Mouse (Mus musculus) CH12.LX (cell line): ENCODE measurements around the gene Bcl2l11. TPM values are rescaled to one million over a fixed set of nuclear protein-coding genes. Genes with fewer than 3 reads are reported as not detected.

ENCODE experiments used
- DNase-seq: peaks from one replicate; pipeline ENCODE4 v3.0.0-alpha.2; 2013; ENCODE audit errors: extremely low read depth
- H3K27ac ChIP-seq: 2 replicates; pipeline ENCODE4 v1.5.1; 2012; ENCODE audit warnings: low read depth, mild to moderate bottlenecking, control low read depth, moderate library complexity; ENCODE audit not compliant: insufficient read depth
- H3K27me3 ChIP-seq: replicated peaks from 2 replicates; pipeline ENCODE3; 2012; ENCODE audit warnings: inconsistent platforms
- H3K36me3 ChIP-seq, 2 experiments: replicated peaks in 1 of 2; 2 replicates each; pipeline versions ENCODE3 to v1.6.1; 2012; ENCODE audit warnings: inconsistent platforms in 1 of 2, low read length in 1 of 2, mild to moderate bottlenecking in 1 of 2, mixed read lengths in 1 of 2, moderate library complexity in 1 of 2; ENCODE audit not compliant: control insufficient read depth in 1 of 2, insufficient read depth in 1 of 2
- H3K4me1 ChIP-seq, 2 experiments: 2 replicates each; pipeline ENCODE4 v1.6.1; 2012; ENCODE audit warnings: inconsistent platforms in 1 of 2, moderate library complexity in 1 of 2; ENCODE audit not compliant: insufficient read depth in 2 of 2, control insufficient read depth in 1 of 2
- H3K4me2 ChIP-seq: 2 replicates; pipeline ENCODE4 v1.6.1; 2012; ENCODE audit warnings: low read depth, mild to moderate bottlenecking, control low read depth; ENCODE audit not compliant: poor library complexity, insufficient read depth, severe bottlenecking
- H3K4me3 ChIP-seq, 3 experiments: fragments of 150-350 bp in 1 of 3; sonication (generic) in 1 of 3; replicated peaks in 1 of 3; 2 replicates each; pipeline versions ENCODE3 to v1.5.1; 2011 to 2012; ENCODE audit warnings: low read depth in 2 of 3, low read length in 2 of 3, mild to moderate bottlenecking in 2 of 3, moderate library complexity in 2 of 3, control low read depth in 1 of 3, improper control_type of control experiment in 1 of 3, inconsistent platforms in 1 of 3, mixed read lengths in 1 of 3; ENCODE audit not compliant: poor library complexity in 1 of 3
- H3K79me2 ChIP-seq: replicated peaks from 2 replicates; pipeline ENCODE4 v1.6.1; 2012; ENCODE audit warnings: mild to moderate bottlenecking, moderate library complexity; ENCODE audit not compliant: control insufficient read depth, poor library complexity, insufficient read depth, severe bottlenecking; ENCODE audit errors: extremely low read depth
- H3K9ac ChIP-seq: 2 replicates; pipeline ENCODE4 v1.6.1; 2012; ENCODE audit warnings: low read depth, mild to moderate bottlenecking, control low read depth, moderate library complexity; ENCODE audit not compliant: insufficient read depth
- H3K9me3 ChIP-seq: replicated peaks from 2 replicates; pipeline ENCODE3; 2012; ENCODE audit warnings: low read length, inconsistent platforms, mixed read lengths
- BHLHE40 ChIP-seq: IDR thresholded peaks from 2 replicates; pipeline ENCODE4 v1.6.1; 2011; ENCODE audit warnings: mild to moderate bottlenecking, low read depth, low read length, improper control_type of control experiment
- CHD2 ChIP-seq: IDR thresholded peaks from 2 replicates; pipeline ENCODE4 v1.6.1; 2011; ENCODE audit warnings: low read length, improper control_type of control experiment
- ELF1 ChIP-seq: IDR thresholded peaks from 2 replicates; pipeline ENCODE4 v1.6.1; 2014; ENCODE audit warnings: low read depth, mild to moderate bottlenecking, inconsistent platforms, low read length, improper control_type of control experiment
- EP300 ChIP-seq: IDR thresholded peaks from 2 replicates; pipeline ENCODE4 v1.6.1; 2011; ENCODE audit warnings: low read length, improper control_type of control experiment
- GABPA ChIP-seq: IDR thresholded peaks from 2 replicates; pipeline ENCODE4 v1.6.1; 2012; ENCODE audit warnings: low read depth, low read length, improper control_type of control experiment, inconsistent platforms; ENCODE audit not compliant: insufficient replicate concordance
- IRF4 ChIP-seq: IDR thresholded peaks from 2 replicates; pipeline ENCODE4 v1.6.1; 2014; ENCODE audit warnings: low read depth, mild to moderate bottlenecking, inconsistent platforms, low read length, improper control_type of control experiment
- JUND ChIP-seq: conservative IDR thresholded peaks from 2 replicates; pipeline ENCODE4 v1.6.1; 2011; ENCODE audit warnings: low read depth, low read length, improper control_type of control experiment
- MAFK ChIP-seq: IDR thresholded peaks from 2 replicates; pipeline ENCODE4 v1.6.1; 2011; ENCODE audit warnings: low read length, improper control_type of control experiment; ENCODE audit not compliant: insufficient replicate concordance
- MAX ChIP-seq: IDR thresholded peaks from 2 replicates; pipeline ENCODE4 v1.6.1; 2011; ENCODE audit warnings: low read length, improper control_type of control experiment
- MYC ChIP-seq: IDR thresholded peaks from 2 replicates; pipeline ENCODE4 v1.6.1; 2011; ENCODE audit warnings: low read depth, mild to moderate bottlenecking, improper control_type of control experiment, low read length
- NRF1 ChIP-seq: IDR thresholded peaks from 2 replicates; pipeline ENCODE4 v1.6.1; 2014; ENCODE audit warnings: low read depth, mild to moderate bottlenecking, inconsistent platforms, low read length, improper control_type of control experiment, moderate library complexity
- RCOR1 ChIP-seq: conservative IDR thresholded peaks from 2 replicates; pipeline ENCODE4 v1.6.1; 2012; ENCODE audit warnings: low read depth, mild to moderate bottlenecking, inconsistent platforms, low read length, improper control_type of control experiment
- UBTF ChIP-seq: IDR thresholded peaks from 2 replicates; pipeline ENCODE4 v1.6.1; 2012; ENCODE audit warnings: low read depth, mild to moderate bottlenecking, inconsistent platforms, low read length, improper control_type of control experiment, moderate library complexity
- USF2 ChIP-seq: conservative IDR thresholded peaks from 2 replicates; pipeline ENCODE4 v1.6.1; 2011; ENCODE audit warnings: low read depth, low read length, improper control_type of control experiment
- ZC3H11A ChIP-seq: IDR thresholded peaks from 2 replicates; pipeline ENCODE4 v1.6.1; 2012; ENCODE audit warnings: low read depth, mild to moderate bottlenecking, inconsistent platforms, low read length, improper control_type of control experiment
- dilution Hi-C: fragments of 300-500 bp; cut with MboI; formaldehyde crosslinking; loops from 2 replicates; pipeline ENCODE4 v1.14.3; 2020; ENCODE audit warnings: low sequenced_read_pairs; ENCODE audit not compliant: extremely low pct_unique_long_range_greater_than_20kb, extremely low pct_ligation_motif_present
- in situ Hi-C: fragments of 300-500 bp; cut with MboI; formaldehyde crosslinking; loops from 3 replicates; pipeline ENCODE4 v1.14.3; 2019; ENCODE audit warnings: low sequenced_read_pairs, low pct_ligation_motif_present, low pct_unique_long_range_greater_than_20kb, mixed read lengths
- polyA plus RNA-seq: library from polyadenylated mRNA; unstranded; fragments of >175 nt; gene quantifications from 2 replicates; pipeline ENCODE4 v1.2.1, GENCODE M21; 2012; ENCODE audit warnings: low read depth; ENCODE audit not compliant: insufficient read length
- total RNA-seq, 2 experiments: library from RNA; depleted of rRNA; stranded (reverse); fragments of 300-350 nt in 1 of 2; fragments of >200 nt in 1 of 2; gene quantifications; 2 replicates each; pipeline ENCODE4 v1.2.3; 2012 to 2014

The Bcl2l11 gene
- total and polyA plus RNA-seq, 3 experiments, result 7.8 to 24.6 (median 11.6) TPM

- Histone ChIP-seq H3K4me2 (no peak overlapping the region), H3K79me2 (no peaks in the 10 kb centered on the region), H3K36me3 (no peaks in the 10 kb centered on the region), H3K27ac (no peak overlapping the region), H3K27me3 (no peaks in the 10 kb centered on the region), H3K4me3 (no peak overlapping the region), H3K4me1 (peaks cover 10 to 35% of the 10 kb centered on the region in 2 experiments), H3K9ac (no peak overlapping the region), H3K9me3 (no peaks in the 10 kb centered on the region)
- in situ Hi-C loops (no loop called here), dilution Hi-C loops (no loop called here)
- TF ChIP-seq UBTF (no peak), MAX (no peak), NRF1 (no peak), ELF1 (no peak), IRF4 (no peak), CHD2 (no peak), MYC (no peak)
- DNase-seq, result no peak
These were observed 61.4 kb downstream of the Bcl2l11 start for GRCm38 (mm10) chr2:128187277-128187676.

- Histone ChIP-seq H3K4me2 (no peak overlapping the region), H3K27ac (no peak overlapping the region), H3K4me1 (peaks cover 10 to 43% of the 10 kb centered on the region in 2 experiments), H3K36me3 (no peaks in the 10 kb centered on the region), H3K79me2 (no peaks in the 10 kb centered on the region), H3K27me3 (no peaks in the 10 kb centered on the region), H3K4me3 (no peak overlapping the region), H3K9ac (no peak overlapping the region), H3K9me3 (no peaks in the 10 kb centered on the region)
- dilution Hi-C loops, result no loop called here
- in situ Hi-C loops, result no loop called here
- TF ChIP-seq ZC3H11A, result no peak
- no peak for TF ChIP-seq GABPA
- no peak for TF ChIP-seq MAFK
- no peak for TF ChIP-seq JUND
- no peak for TF ChIP-seq EP300
- TF ChIP-seq MAX, result no peak
- no peak for TF ChIP-seq USF2
- TF ChIP-seq BHLHE40, result no peak
- TF ChIP-seq ELF1, result no peak
- no peak for TF ChIP-seq RCOR1
- DNase-seq, result no peak
These were observed 62.6 kb downstream of the Bcl2l11 start for GRCm38 (mm10) chr2:128188461-128188860.
